Mouse (Mus musculus): Measurements from ENCODE around the gene Gm28845.

DNA sequence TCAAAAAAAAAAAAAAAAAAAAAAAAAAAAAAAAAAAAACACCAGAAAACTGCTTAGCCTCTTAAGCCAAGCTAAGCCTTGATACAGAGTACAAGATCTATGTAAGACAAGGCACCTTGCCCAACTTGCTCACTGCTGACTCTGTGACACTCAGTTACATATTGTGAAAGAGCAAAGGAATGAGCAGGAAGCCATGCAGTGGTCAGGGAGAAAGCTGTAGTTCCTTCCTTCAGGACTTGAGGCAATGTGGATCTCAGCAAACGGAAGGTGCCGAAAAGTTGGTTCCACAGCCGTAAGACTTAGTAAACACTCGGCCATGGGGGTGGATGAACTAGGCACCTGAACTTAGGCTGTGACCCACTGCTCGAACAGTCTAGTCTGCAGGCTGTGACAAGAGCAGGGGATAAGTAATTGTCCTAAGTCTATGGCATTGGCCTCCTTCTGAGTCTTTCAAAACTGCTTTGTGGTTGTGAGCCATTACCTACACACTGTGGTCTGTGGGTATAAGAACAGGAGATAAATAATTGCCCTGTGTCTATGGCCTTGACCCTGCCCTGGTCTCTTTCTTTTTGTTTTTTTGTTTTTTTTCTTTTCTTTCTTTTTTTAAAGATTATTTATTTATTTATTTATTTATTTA, 5.7 kb downstream of the Gm28845 start:
- TF ChIP-seq CTCF (IDR thresholded peaks at IDR 0.05 in 2 of 3, conservative IDR thresholded peaks at IDR 0.05 in 1 of 3; ENCODE audit: control insufficient read depth in 1 of 3, insufficient read depth in 1 of 3, low read depth in 2 of 3, low read length in 3 of 3, poor library complexity in 1 of 3, severe bottlenecking in 1 of 3): no peak
- no peak for TF ChIP-seq POLR2A (IDR thresholded peaks at IDR 0.05; ENCODE audit: control insufficient read depth in 1 of 2, insufficient read depth in 1 of 2, low read depth in 1 of 2, low read length in 2 of 2, poor library complexity in 1 of 2)
- no peak for TF ChIP-seq SIN3A (IDR thresholded peaks at IDR 0.05; ENCODE audit: low read length)
- TF ChIP-seq RAD21 (IDR thresholded peaks at IDR 0.05; ENCODE audit: low read depth, low read length): no peak
- TF ChIP-seq EP300 (IDR thresholded peaks at IDR 0.05; ENCODE audit: low read depth in 1 of 2, low read length in 2 of 2): no peak

All from MEL (cell line).